Mouse (Mus musculus) heart, embryonic 11.5 days (tissue): ENCODE measurements around the gene Mdm2. TPM values are rescaled to one million over a fixed set of nuclear protein-coding genes. Genes with fewer than 3 reads are reported as not detected.
A peak's percentile ranks its signal among the peaks of the same experiment; 100 is the strongest.
"Not testable (repeated sequence)": the region's sequence is repeated elsewhere in the genome, so short reads cannot be mapped to it uniquely, and the experiment has no call there.

Experiments used
- ATAC-seq: fragments of 200-750 bp; cut with Nextera tagmentation; replicated peaks from 2 replicates; pipeline ENCODE4 v1.8.0; 2017; ENCODE audit warnings: moderate library complexity; ENCODE audit not compliant: insufficient number of reproducible peaks, low FRiP score, low TSS enrichment
- H3K27ac ChIP-seq: fragments of 300-500 bp; sonication (generic); 2 replicates; pipeline ENCODE4 v1.5.1; 2014; ENCODE audit warnings: mild to moderate bottlenecking, low read depth, low read length
- H3K27me3 ChIP-seq: fragments of 300-500 bp; sonication (generic); 2 replicates; pipeline ENCODE4 v1.6.1; 2014; ENCODE audit warnings: mild to moderate bottlenecking, low read length, mixed read lengths; ENCODE audit not compliant: control insufficient read depth, insufficient read depth
- H3K36me3 ChIP-seq: fragments of 300-500 bp; sonication (generic); 2 replicates; pipeline ENCODE4 v1.6.1; 2014; ENCODE audit warnings: mild to moderate bottlenecking, low read length, moderate library complexity, mixed read lengths; ENCODE audit not compliant: control insufficient read depth, insufficient read depth
- H3K4me1 ChIP-seq: fragments of 300-500 bp; sonication (generic); 2 replicates; pipeline ENCODE4 v1.6.1; 2014; ENCODE audit warnings: low read length; ENCODE audit not compliant: control insufficient read depth, insufficient read depth
- H3K4me2 ChIP-seq: fragments of 300-500 bp; sonication (generic); 2 replicates; pipeline ENCODE4 v1.6.1; 2014; ENCODE audit warnings: mild to moderate bottlenecking, moderate library complexity
- H3K4me3 ChIP-seq: fragments of 300-500 bp; sonication (generic); 2 replicates; pipeline ENCODE4 v1.5.1; 2014; ENCODE audit warnings: low read depth, low read length
- H3K9ac ChIP-seq: fragments of 300-500 bp; sonication (generic); 2 replicates; pipeline ENCODE4 v1.6.1; 2014; ENCODE audit warnings: mild to moderate bottlenecking, low read depth, low read length, moderate library complexity
- H3K9me3 ChIP-seq: fragments of 300-500 bp; sonication (generic); replicated peaks from 2 replicates; pipeline ENCODE4 v1.6.1; 2016; ENCODE audit warnings: low read length; ENCODE audit not compliant: control insufficient read depth
- WGBS: fragments of 180-500 bp; shearing (Covaris S2); extraction: QIAGEN DNeasy Blood & Tissue Kit; methylation state at CpG from one replicate; pipeline ENCODE4 v1.1.7; 2014; ENCODE audit not compliant: insufficient replicate concordance; 5-methylcytosine and 5-hydroxymethylcytosine counted together
- polyA plus RNA-seq: library from polyadenylated mRNA; unstranded; fragments of >200 nt; fragmentation: Nextera tagmentation; extraction: Ambion mirVana; gene quantifications from 2 replicates; pipeline ENCODE4 v1.2.1, GENCODE M21; 2014

Mdm2 gene
- polyA plus RNA-seq, 1 experiment from 2014 or later = 62.2 TPM

DNA sequence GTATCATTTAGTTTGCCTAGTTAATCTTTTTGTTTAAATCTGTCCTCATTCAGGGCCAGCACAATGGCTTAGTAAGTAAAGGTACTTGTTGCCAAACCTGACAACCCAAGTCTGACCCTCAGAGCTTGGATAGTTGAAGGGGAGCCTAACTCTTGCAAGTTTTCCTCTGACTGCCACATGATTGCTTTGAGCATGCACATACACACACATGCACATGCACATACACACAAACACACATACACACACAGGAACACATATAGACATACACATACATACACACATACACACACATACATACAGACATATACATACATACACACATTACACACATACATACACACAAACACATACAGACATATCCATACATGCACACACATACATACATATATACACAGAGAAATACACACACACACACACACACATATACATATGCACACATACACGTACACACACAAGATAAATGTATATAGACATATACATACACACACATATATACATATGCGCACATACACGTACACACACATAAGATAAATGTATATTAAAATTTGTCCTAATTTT lies 14.3 kb upstream of the Mdm2 start:
- Histone ChIP-seq H3K9me3 (no peaks in the 10 kb centered on the region), H3K9ac (no peak overlapping the region), H3K4me2 (no peak overlapping the region), H3K4me1 (no peaks in the 10 kb centered on the region; the same call in 1 of the 2 replicates), H3K4me3 (no peak overlapping the region), H3K36me3 (no peaks in the 10 kb centered on the region), H3K27ac (no peak overlapping the region), H3K27me3 (no peaks in the 10 kb centered on the region)
- no peak for ATAC-seq
- WGBS = 89% methylated on average over 3 of the region's 3 CpGs

DNA sequence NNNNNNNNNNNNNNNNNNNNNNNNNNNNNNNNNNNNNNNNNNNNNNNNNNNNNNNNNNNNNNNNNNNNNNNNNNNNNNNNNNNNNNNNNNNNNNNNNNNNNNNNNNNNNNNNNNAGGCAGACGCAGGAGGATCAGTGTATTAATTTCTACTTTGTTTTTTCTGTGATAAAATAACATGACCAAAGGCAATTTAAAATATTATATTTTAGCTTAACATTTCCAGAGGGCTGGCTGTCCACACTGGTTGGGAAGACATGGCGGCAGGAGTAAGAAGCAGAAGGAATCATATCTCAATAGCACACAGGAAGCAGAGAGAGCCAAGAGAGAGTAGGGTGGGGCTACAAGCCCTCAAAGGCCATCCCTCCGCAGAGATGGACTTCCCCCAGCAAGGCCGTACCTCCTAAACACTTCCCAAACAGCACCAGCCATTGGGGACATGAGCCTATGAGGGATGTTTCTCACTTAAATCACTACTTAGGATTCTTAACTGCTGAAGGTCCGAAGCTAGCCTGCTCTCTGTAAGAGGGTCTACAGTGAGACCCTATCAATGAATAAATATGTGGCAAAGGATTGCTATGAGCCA lies 13.7 kb upstream of the Mdm2 start:
- Histone ChIP-seq H3K4me2 (no peak overlapping the region), H3K4me1 (no peaks in the 10 kb centered on the region), H3K36me3 (no peaks in the 10 kb centered on the region), H3K27ac (no peak overlapping the region), H3K9me3 (no peaks in the 10 kb centered on the region), H3K4me3 (no peak overlapping the region), H3K27me3 (no peaks in the 10 kb centered on the region), H3K9ac (no peak overlapping the region)
- 70% methylated on average over 5 of the region's 5 CpGs for WGBS
- no peak for ATAC-seq

DNA sequence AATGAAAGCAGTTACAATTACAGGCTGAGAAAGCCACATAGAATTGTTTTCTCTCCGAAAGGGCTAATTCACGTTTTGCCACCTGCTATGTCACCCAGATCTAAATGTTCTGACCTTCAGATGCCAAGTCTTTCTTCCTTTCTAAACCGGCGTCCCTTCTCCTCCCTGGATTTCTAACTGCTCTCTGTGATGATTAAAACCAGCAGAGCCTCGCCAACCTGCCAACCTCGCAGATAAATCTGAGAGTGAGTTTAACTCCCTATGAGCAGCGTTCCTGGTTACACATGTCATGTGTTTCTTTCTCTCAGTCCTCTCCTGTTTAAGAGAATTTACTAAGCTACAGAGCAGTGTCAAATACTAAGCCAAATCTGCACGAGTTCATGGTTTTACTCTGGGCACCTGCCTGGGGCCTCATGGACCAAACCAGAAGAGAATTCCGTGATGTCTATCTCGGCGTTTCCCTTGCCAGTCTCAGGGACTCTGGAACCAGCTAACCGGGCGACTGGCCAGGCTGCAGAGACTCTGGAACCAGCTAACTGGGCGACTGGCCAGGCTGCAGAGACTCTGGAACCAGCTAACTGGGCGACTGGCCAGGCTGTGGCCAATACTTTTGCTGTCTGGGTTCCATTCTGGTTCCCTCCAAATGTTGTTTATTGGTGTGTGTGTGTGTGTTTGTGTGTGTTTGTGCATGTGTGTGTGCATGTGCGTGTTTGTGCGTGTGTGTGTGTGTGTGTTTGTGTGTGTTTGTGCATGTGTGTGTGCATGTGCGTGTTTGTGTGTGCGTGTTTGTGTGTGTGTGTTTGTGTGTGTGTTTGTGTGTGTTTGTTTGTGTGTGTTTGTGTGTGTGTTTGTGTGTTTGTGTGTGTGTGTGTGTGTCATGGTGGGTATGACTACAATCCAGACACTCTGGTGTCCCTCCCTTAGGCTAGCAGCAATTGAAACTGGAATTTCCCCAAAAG lies 7.9 kb upstream of the Mdm2 start:
- no peak overlapping the region for H3K4me3 ChIP-seq

DNA sequence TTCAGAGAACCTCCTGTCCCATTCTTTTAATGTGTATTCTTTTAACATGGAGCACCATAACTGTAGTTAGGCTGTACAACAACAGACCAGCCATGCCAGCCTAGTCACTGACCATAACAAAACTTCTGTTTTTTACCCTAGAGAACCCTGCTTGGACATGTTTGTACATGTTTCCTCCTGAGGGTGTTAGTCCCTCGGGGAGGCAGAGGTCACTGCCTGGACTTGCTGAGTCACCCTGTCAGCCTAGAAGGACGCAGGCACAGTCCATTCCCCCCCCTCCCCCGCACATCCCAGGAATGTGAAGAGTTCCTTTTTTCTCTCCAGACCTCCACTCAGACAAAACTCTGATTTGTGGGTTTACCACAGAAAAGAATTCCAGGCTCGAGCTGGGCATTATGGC lies 7.0 kb upstream of the Mdm2 start:
- Histone ChIP-seq H3K27me3 (no peaks in the 10 kb centered on the region), H3K4me2 (peak overlapping the region; percentile 39), H3K9ac (no peak overlapping the region), H3K9me3 (no peaks in the 10 kb centered on the region), H3K4me1 (peaks cover 14% of the 10 kb centered on the region), H3K4me3 (no peak overlapping the region), H3K27ac (peak overlapping the region; percentile 62), H3K36me3 (no peaks in the 10 kb centered on the region)
- ATAC-seq = peak; percentile 40; the same call in 1 of the 2 replicates
- WGBS = under 1% methylated on average over 4 of the region's 4 CpGs

More for the DNA sequence above, 7.9 kb upstream of the Mdm2 start:
- peak overlapping the region; percentile 62; the same call in 1 of the 2 replicates for H3K27ac ChIP-seq
- peaks cover 14% of the 10 kb centered on the region for H3K4me1 ChIP-seq
- H3K36me3 ChIP-seq = no peaks in the 10 kb centered on the region
- no peaks in the 10 kb centered on the region for H3K27me3 ChIP-seq
- WGBS = 54% methylated on average over 19 of the region's 19 CpGs
- no peak overlapping the region for H3K9ac ChIP-seq
- H3K4me2 ChIP-seq = peak overlapping the region; percentile 39
- no peak for ATAC-seq
- no peaks in the 10 kb centered on the region for H3K9me3 ChIP-seq

DNA sequence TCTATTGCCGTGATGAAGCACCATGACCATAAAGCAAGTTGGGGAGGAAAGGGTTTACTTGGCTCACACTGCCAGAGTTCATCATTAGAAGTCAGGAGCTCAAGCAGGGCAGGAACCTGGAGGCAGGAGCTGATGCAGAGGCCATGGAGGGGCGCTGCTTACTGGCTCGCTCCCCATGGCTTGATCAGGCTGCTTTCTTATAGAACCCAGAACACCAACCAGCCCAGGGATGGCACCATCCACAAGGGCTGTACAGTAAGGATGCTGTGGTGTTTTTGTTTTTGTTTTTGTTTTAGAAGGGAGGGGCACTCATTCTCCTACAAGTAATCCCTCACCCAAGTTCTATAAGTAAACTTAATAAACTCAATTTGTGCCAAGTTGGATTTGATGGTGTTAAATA lies 6.1 kb upstream of the Mdm2 start:
- Histone ChIP-seq H3K4me2 (no peak overlapping the region), H3K4me3 (no peak overlapping the region), H3K27ac (no peak overlapping the region), H3K4me1 (peaks cover 14% of the 10 kb centered on the region), H3K9me3 (no peaks in the 10 kb centered on the region), H3K27me3 (no peaks in the 10 kb centered on the region), H3K36me3 (no peaks in the 10 kb centered on the region), H3K9ac (no peak overlapping the region)
- no peak for ATAC-seq
- WGBS = 89% methylated on average over 3 of the region's 3 CpGs

DNA sequence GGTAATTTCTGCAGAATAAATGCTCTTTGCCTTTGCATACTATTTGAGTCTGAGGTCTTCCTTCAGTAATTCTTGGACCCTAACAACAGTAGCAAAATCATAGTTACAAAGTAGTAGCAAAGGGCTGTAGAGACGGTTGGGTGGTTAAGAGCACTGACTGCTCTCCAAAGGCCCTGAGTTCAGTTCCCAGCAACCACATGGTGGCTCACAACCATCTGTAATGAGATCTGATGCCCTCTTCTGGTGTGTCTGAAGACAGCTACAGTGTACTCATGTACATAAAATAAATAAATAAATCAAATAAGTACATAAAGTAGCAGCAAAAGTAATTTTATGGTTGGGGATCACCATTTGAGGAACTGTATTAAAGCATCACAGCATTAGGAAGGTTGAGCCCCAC lies 5.1 kb upstream of the Mdm2 start:
- not testable (repeated sequence) for H3K27ac ChIP-seq, H3K27me3 ChIP-seq, ATAC-seq, H3K36me3 ChIP-seq, H3K4me2 ChIP-seq, H3K9ac ChIP-seq, H3K9me3 ChIP-seq, H3K4me3 ChIP-seq
- H3K4me1 ChIP-seq = peaks cover 14% of the 10 kb centered on the region
- WGBS = 92% methylated on average over 1 of the region's 1 CpGs

DNA sequence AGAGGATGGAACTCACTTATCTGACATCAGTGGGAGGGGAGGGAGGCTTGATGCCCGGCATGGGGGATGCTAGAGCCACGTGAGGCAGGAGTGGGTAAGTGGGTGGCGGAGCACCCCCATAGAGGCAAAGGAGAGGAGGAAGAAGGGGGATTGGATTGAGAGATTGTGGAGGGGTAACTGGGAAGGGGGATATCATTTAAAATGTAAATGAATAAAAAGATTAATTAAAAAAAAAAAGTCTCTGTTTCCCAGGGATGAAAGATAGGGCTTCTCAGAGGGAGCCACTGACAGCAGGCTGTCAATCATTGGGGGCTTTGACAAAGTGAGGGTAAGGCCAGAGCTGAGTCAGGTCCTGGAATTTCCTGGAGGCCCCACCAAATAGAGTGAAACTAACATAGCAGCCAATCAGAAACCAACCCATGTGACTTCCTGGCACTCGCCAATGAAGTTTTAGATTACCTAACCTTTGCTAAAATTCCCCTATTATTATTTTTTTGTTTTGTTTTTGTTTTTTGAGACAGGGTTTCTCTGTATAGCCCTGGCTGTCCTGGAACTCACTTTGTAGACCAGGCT lies 4.5 kb upstream of the Mdm2 start:
- Histone ChIP-seq H3K4me3 (no peak overlapping the region), H3K4me2 (no peak overlapping the region), H3K27ac (no peak overlapping the region), H3K9me3 (no peaks in the 10 kb centered on the region), H3K27me3 (no peaks in the 10 kb centered on the region), H3K36me3 (no peaks in the 10 kb centered on the region), H3K4me1 (peaks cover 14% of the 10 kb centered on the region), H3K9ac (no peak overlapping the region)
- ATAC-seq = no peak
- 60% methylated on average over 4 of the region's 4 CpGs for WGBS

DNA sequence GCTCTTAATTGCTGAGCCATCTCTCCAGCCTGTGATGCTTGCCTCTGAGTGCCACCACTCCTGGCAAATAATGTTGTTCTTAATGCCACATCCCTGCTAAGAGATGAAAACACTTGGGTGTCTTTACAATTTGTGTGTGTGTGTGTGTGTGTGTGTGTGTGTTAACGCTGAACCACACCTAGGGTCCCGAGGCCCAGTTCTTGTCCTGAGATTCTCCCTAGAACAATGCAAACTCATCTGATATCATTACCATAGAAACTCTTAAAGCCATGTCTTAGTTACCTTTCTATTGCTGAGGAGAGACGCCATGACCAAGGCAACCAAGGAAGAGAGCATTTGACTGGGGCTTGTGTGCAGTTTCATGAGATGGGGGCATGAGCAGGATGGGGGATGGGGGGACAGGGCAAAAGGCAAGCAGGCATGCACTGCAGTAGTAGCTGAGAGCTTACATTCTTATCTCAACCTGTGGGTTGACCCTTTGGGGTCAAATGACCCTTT lies 3.5 kb upstream of the Mdm2 start:
- peaks cover 14% of the 10 kb centered on the region for H3K4me1 ChIP-seq
- 81% methylated on average over 3 of the region's 3 CpGs for WGBS
- no peaks in the 10 kb centered on the region for H3K27me3 ChIP-seq
- no peak for ATAC-seq
- no peak overlapping the region for H3K4me2 ChIP-seq
- no peaks in the 10 kb centered on the region for H3K9me3 ChIP-seq
- H3K4me3 ChIP-seq = no peak overlapping the region
- no peak overlapping the region for H3K27ac ChIP-seq
- H3K36me3 ChIP-seq = no peaks in the 10 kb centered on the region
- no peak overlapping the region for H3K9ac ChIP-seq
